Mouse (Mus musculus) granulocyte monocyte progenitor cell, adult 5-6 weeks (primary cell): ENCODE data around the gene Lhx4. TPM values are rescaled to one million over a fixed set of nuclear protein-coding genes. Genes with fewer than 3 reads are reported as not detected.

Experiments
- total RNA-seq, 2 experiments: library from RNA; stranded (forward) in 1 of 2; stranded (reverse) in 1 of 2; fragments of 200-712, 200-1000 nt in 1 of 2; fragments of >200 nt in 1 of 2; fragmentation: Nextera tagmentation in 1 of 2; gene quantifications; 2 replicates each; pipeline ENCODE4 v1.2.3; 2014 to 2017

The Lhx4 gene
- total RNA-seq, 2 experiments from 2014 or later: not detected

Other genes with a start within 250 kb of the Lhx4 start
- gene Acbd6, start 193.6 kb downstream of the Lhx4 start, total RNA-seq (2014; fragmentation: Nextera tagmentation): 35.3 and 45.4 TPM in 2 replicates
- gene Acbd6, start 193.6 kb downstream of the Lhx4 start, total RNA-seq (2017): 22.5 TPM in 2 replicates
- 15.0 and 20.9 TPM in 2 replicates for gene Qsox1, start 61.2 kb upstream of the Lhx4 start, total RNA-seq (2014; fragmentation: Nextera tagmentation)
- 22.4 and 23.3 TPM in 2 replicates for gene Qsox1, start 61.2 kb upstream of the Lhx4 start, total RNA-seq (2017)
- gene Cep350, start 221.6 kb upstream of the Lhx4 start, total RNA-seq (2014; fragmentation: Nextera tagmentation): 81.6 and 84.7 TPM in 2 replicates
- gene Cep350, start 221.6 kb upstream of the Lhx4 start, total RNA-seq (2017): 114 and 142 TPM in 2 replicates